Mouse (Mus musculus) ES-Bruce4 (cell line): ENCODE measurements around the gene Hist1h2ad. TPM values are rescaled to one million over a fixed set of nuclear protein-coding genes. Genes with fewer than 3 reads are reported as not detected.

Source experiments
- H3K27ac ChIP-seq: 2 replicates; pipeline ENCODE4 v1.5.1; 2012; ENCODE audit warnings: low read length, inconsistent platforms; ENCODE audit not compliant: insufficient read depth
- H3K27me3 ChIP-seq: 2 replicates; pipeline ENCODE4 v1.6.1; 2012; ENCODE audit warnings: mild to moderate bottlenecking, low read length, inconsistent platforms; ENCODE audit not compliant: control insufficient read depth, poor library complexity, insufficient read depth, severe bottlenecking
- H3K36me3 ChIP-seq: 2 replicates; pipeline ENCODE4 v1.6.1; 2012; ENCODE audit warnings: inconsistent platforms, mild to moderate bottlenecking, low read length, moderate library complexity; ENCODE audit not compliant: control insufficient read depth, poor library complexity, insufficient read depth, severe bottlenecking
- H3K4me1 ChIP-seq: one replicate; pipeline ENCODE4 v1.8.1; 2011; ENCODE audit warnings: low read length; ENCODE audit not compliant: control insufficient read depth, insufficient read depth
- H3K4me3 ChIP-seq: 2 replicates; pipeline ENCODE4 v1.5.1; 2011; ENCODE audit warnings: low read depth, mild to moderate bottlenecking, low read length
- H3K9ac ChIP-seq: 2 replicates; pipeline ENCODE4 v1.6.1; 2012; ENCODE audit warnings: low read depth, mild to moderate bottlenecking, inconsistent platforms; ENCODE audit not compliant: poor library complexity, severe bottlenecking
- H3K9me3 ChIP-seq: replicated peaks from 2 replicates; pipeline ENCODE4 v1.6.1; 2012; ENCODE audit warnings: mild to moderate bottlenecking, low read length, inconsistent platforms; ENCODE audit not compliant: control insufficient read depth, poor library complexity, insufficient read depth, severe bottlenecking
- CTCF ChIP-seq: IDR thresholded peaks from one replicate; pipeline ENCODE4 v1.8.1; 2011; ENCODE audit warnings: low read depth, low read length
- EP300 ChIP-seq: IDR thresholded peaks from 2 replicates; pipeline ENCODE4 v1.6.1; 2011; ENCODE audit warnings: low read depth, low read length; ENCODE audit not compliant: insufficient read depth
- POLR2A ChIP-seq: IDR thresholded peaks from one replicate; pipeline ENCODE4 v1.8.1; 2011; ENCODE audit warnings: low read length; ENCODE audit not compliant: insufficient read depth
- polyA plus RNA-seq: library from polyadenylated mRNA; stranded (reverse); fragments of >200 nt; gene quantifications from 2 replicates; pipeline ENCODE4 v1.2.4, GENCODE M21; 2011; ENCODE audit warnings: low read depth; ENCODE audit not compliant: missing spikeins, insufficient read depth, insufficient read length

Hist1h2ad gene
- polyA plus RNA-seq, 1 experiment: 2.0 TPM

DNA sequence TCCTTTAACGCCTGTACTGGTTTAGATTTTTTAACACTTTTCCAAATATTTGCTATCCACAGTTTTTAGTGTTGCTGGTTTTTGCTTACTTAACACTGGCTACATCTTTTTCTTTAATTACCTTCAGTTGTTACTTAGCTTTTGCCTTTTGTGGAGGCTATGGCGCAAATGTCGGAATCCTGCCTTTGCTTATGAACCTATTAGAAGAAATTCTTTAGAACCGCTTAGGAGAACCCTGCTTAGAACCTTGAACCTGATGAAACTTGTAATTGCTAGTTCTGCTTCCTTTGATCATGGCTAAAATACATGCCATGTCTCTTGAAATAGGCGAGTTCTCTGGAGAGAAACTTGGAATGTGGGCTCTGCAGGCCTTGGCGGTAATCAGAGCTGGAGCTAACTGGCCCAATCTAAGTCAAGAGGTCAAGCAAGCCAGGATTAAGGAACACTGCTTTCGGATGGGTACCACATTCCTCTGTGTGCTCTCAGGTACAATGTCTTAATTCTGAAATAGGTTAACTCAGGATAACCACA lies 2.2 kb downstream of the Hist1h2ad start:
- Histone ChIP-seq H3K27me3 (no peaks in the 10 kb centered on the region), H3K9ac (peak overlapping the region; percentile 79), H3K4me3 (peak overlapping the region; percentile 72), H3K9me3 (no peaks in the 10 kb centered on the region), H3K36me3 (no peaks in the 10 kb centered on the region), H3K4me1 (no peaks in the 10 kb centered on the region), H3K27ac (peak overlapping the region; percentile 93)
- no peak for TF ChIP-seq POLR2A
- no peak for TF ChIP-seq EP300
- TF ChIP-seq CTCF: no peak

DNA sequence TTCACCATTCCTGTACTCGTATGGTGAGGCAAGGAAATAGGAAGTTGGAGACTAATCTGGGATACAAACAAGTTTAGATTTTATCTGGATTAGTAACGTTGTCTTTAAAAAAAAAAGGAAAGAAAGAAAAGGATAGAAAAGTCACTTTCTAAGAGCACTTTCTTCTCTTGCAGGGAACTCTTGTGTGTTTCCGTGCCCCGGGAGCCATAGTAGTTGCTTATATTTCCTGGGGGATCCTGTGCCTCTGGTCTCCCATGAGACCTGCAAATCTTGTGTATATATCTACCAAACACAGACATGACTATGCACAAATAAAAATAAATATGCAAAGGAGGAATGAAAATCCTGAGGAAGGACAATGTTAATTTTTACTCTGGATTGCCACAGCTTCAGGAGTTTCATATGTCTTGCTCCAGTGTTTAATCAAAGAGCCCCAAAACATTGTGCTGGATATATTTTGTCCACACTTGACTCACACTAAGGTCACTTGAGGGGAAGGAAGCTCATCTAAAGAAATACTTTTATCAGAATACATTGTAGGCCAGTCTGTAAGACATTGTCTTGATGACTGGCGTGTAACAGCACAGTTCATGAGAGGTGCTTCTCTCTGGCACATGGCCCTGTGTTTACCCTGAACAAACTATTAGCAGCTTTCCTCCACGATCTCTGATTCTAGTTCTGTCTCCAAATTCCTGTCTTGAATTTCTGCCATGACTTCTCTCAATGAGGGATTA lies 2.9 kb downstream of the Hist1h2ad start:
- no peaks in the 10 kb centered on the region for H3K4me1 ChIP-seq
- peak overlapping the region; percentile 72; the same call in 1 of the 2 replicates for H3K4me3 ChIP-seq
- H3K9me3 ChIP-seq: no peaks in the 10 kb centered on the region
- H3K27ac ChIP-seq: peak overlapping the region; percentile 93
- peak overlapping the region; percentile 79 for H3K9ac ChIP-seq
- no peaks in the 10 kb centered on the region for H3K36me3 ChIP-seq
- H3K27me3 ChIP-seq: no peaks in the 10 kb centered on the region
- TF ChIP-seq EP300 (no peak), CTCF (no peak), POLR2A (no peak)

DNA sequence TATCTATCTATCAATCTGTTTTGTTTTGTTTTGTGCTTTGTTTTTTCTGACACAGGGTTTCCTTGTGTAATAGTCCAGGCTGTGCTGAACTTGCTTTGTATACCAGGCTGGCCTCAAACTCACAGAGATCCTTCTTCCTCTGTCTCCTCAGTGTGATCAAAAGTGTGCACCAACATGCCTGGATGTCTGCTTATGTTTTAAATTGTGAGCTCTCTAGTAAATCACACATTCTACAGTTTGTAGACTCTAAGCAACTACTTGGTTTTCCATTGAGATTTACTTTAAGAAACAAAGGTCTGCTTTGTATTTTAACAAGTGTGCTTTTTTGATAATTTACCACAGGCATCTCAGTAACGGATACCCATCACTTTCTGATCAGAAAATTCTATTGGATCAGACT lies 3.7 kb downstream of the Hist1h2ad start:
- no peak overlapping the region for H3K4me3 ChIP-seq
- H3K36me3 ChIP-seq: no peaks in the 10 kb centered on the region
- no peak for TF ChIP-seq CTCF
- TF ChIP-seq POLR2A: no peak
- TF ChIP-seq EP300: no peak
- H3K27ac ChIP-seq: no peak overlapping the region
- no peaks in the 10 kb centered on the region for H3K27me3 ChIP-seq
- no peaks in the 10 kb centered on the region for H3K4me1 ChIP-seq
- H3K9me3 ChIP-seq: no peaks in the 10 kb centered on the region
- no peak overlapping the region for H3K9ac ChIP-seq

DNA sequence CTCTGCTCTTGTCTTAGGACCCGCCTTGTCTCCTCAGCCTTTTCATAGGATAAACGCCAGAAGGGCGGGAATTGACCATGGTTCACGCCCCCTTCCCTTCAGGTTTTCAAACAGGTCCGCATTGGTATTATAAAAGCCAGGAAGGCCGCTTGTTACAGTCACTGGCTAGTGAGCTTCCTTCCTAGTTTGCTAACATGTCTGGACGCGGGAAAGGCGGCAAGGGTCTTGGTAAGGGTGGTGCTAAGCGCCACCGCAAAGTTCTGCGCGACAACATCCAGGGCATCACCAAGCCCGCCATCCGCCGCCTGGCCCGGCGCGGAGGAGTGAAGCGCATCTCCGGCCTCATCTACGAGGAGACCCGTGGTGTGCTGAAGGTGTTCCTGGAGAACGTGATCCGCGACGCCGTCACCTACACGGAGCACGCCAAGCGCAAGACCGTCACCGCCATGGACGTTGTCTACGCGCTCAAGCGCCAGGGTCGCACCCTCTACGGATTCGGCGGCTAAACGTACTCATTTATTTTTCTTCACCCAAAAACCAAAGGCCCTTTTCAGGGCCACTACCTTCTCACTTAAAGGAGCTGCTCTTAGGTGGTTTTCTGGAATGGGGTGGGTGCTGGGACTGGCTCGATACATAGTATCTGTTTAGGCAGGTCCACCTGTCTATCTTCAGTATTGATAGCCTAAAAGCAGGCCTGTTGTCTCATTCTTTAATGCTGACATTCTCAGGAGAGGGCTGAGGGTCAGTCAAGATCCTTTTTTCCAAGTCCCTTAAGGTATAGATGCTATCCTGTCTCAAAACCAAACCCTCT lies 7.4 kb downstream of the Hist1h2ad start, which contains the start of gene Hist1h4d:
Hist1h4d (plus strand) TSS at position 191 of the 811 bp plus-strand sequence.
- Histone ChIP-seq H3K36me3 (no peaks in the 10 kb centered on the region), H3K9me3 (no peaks in the 10 kb centered on the region), H3K9ac (peak within 1 kb of the TSS; percentile 95), H3K4me3 (peak within 1 kb of the TSS; percentile 68), H3K27me3 (no peaks in the 10 kb centered on the region), H3K27ac (peak within 1 kb of the TSS; percentile 64), H3K4me1 (no peaks in the 10 kb centered on the region)
- TF ChIP-seq EP300: peak; percentile 72
- no peak for TF ChIP-seq CTCF
- peak; percentile 100 for TF ChIP-seq POLR2A

DNA sequence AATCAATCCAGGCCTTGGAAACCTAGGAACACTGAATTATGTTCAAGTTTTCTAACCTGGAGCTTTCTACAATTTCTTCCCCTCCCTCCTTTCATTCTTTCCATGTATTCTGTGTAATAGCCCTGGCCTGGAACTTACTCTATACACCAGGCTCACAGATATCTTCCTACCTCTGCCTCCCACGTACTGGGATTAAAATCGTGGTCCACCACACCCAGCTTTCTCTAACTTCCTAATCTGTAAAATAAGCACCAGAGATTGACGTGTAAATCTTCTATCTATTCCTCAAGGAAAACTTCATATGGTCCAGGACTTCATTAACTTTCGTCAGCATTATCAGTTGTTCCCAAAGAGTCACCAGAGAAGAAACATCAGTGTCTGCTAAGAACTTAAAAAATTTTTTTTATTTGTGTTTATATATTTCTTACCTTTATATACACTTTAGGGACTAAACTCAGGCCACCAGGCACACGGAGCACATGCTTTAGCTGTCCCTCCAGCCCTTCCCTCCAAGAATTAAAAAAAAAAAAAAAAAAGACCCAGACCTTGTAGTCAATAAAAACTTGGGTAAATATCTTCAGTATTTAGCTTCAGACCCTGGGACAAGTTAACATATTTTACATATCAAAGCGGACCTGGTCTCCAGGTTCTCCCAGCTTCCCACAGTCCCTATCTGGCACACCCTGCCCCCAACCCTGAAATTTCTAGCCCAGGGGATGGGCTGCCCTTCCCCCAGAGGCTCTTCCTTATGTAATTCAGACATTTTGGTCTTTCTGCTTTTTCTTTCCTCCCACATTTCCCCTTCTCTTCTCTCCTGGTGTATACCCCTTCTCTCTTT lies 8.3 kb downstream of the Hist1h2ad start:
- Histone ChIP-seq H3K4me1 (no peaks in the 10 kb centered on the region), H3K27ac (peak overlapping the region; percentile 64), H3K4me3 (peak overlapping the region; percentile 68; the same call in 1 of the 2 replicates), H3K9ac (peak overlapping the region; percentile 95), H3K27me3 (no peaks in the 10 kb centered on the region), H3K36me3 (no peaks in the 10 kb centered on the region), H3K9me3 (no peaks in the 10 kb centered on the region)
- no peak for TF ChIP-seq CTCF
- no peak for TF ChIP-seq POLR2A
- TF ChIP-seq EP300: peak; percentile 74; the same call in 1 of the 2 replicates
